Mouse (Mus musculus): ENCODE data around the gene Fnbp1. TPM values are rescaled to one million over a fixed set of nuclear protein-coding genes. Genes with fewer than 3 reads are reported as not detected.
A peak's percentile ranks its signal among the peaks of the same experiment; 100 is the strongest.

Fnbp1 gene
- polyA plus RNA-seq, 2 experiments from 2014 or later: 78.2 to 90.0 TPM

- no peak for ATAC-seq
Observed at GRCm38 (mm10) chr2:31023940-31024339, 117.9 kb downstream of the Fnbp1 start.

- ATAC-seq: no peak
Observed at GRCm38 (mm10) chr2:31020202-31020601, 121.6 kb downstream of the Fnbp1 start.

GRCm38 (mm10) chr2:31019011-31019410 lies 122.8 kb downstream of the Fnbp1 start:
- ATAC-seq: no peak

GRCm38 (mm10) chr2:31018519-31018918 lies 123.3 kb downstream of the Fnbp1 start:
- ATAC-seq: no peak

- ATAC-seq: no peak
Observed at GRCm38 (mm10) chr2:31017625-31018317, 124.0 kb downstream of the Fnbp1 start.

GRCm38 (mm10) chr2:31013371-31014120 lies 128.3 kb downstream of the Fnbp1 start:
- ATAC-seq: no peak

- no peak for ATAC-seq
Observed at GRCm38 (mm10) chr2:31007208-31007607, 134.6 kb downstream of the Fnbp1 start.

- ATAC-seq: no peak
Observed at GRCm38 (mm10) chr2:31006434-31006833, 135.4 kb downstream of the Fnbp1 start.

- ATAC-seq: no peak
Observed at GRCm38 (mm10) chr2:31005453-31005852, 136.4 kb downstream of the Fnbp1 start.

GRCm38 (mm10) chr2:31002857-31003256 lies 139.0 kb downstream of the Fnbp1 start:
- no peak for ATAC-seq

GRCm38 (mm10) chr2:30998443-30999260 lies 143.2 kb downstream of the Fnbp1 start:
- no peak for ATAC-seq

GRCm38 (mm10) chr2:30995432-30995996 lies 146.3 kb downstream of the Fnbp1 start:
- peak; percentile 54 for ATAC-seq

- ATAC-seq: no peak
Observed at GRCm38 (mm10) chr2:30994853-30995252, 147.0 kb downstream of the Fnbp1 start.

- ATAC-seq: no peak
Observed at GRCm38 (mm10) chr2:30990221-30990620, 151.6 kb downstream of the Fnbp1 start.

GRCm38 (mm10) chr2:30985111-30986020 lies 156.4 kb downstream of the Fnbp1 start:
- no peak for ATAC-seq

GRCm38 (mm10) chr2:30983024-30983423 lies 158.8 kb downstream of the Fnbp1 start:
- ATAC-seq: no peak

GRCm38 (mm10) chr2:30981790-30982513 lies 159.9 kb downstream of the Fnbp1 start, which contains the start of the genes BC005624 and Usp20:
Gene BC005624, minus strand, starts transcription at chr2:30982201.
Gene Usp20, plus strand, starts transcription at chr2:30982279.
- ATAC-seq: peak; percentile 97
